Mouse (Mus musculus) bone marrow, adult 2 months (tissue): ENCODE data around the gene Fbxl17.

Experiments
- CTCF ChIP-seq: fragments of 200-500 bp; IDR thresholded peaks from 2 replicates; pipeline ENCODE4 v1.5.1; 2011; ENCODE audit warnings: low read length, control low read depth; ENCODE audit not compliant: control insufficient read depth, insufficient read depth
- POLR2A ChIP-seq: fragments of 200-500 bp; IDR thresholded peaks from 2 replicates; pipeline ENCODE4 v1.6.1; 2011; ENCODE audit warnings: low read depth, mild to moderate bottlenecking, control low read depth, low read length, borderline replicate concordance; ENCODE audit not compliant: control insufficient read depth

GRCm38 (mm10) chr17:63496153-63496552, 3.7 kb downstream of the Fbxl17 start:
- TF ChIP-seq POLR2A: no peak
- TF ChIP-seq CTCF: no peak
